Mouse (Mus musculus) Patski (cell line): ENCODE results near the gene Iqgap2. TPM values are rescaled to one million over a fixed set of nuclear protein-coding genes. Genes with fewer than 3 reads are reported as not detected.

ENCODE experiments used
- ATAC-seq: fragments of 100-300 bp; one replicate; pipeline ENCODE4 v1.8.0; 2021
- CTCF ChIA-PET: fragments of 350-600 bp; sonication (Branson Sonifier 250); formaldehyde crosslinking; loops from one replicate; lab custom pipeline; 2022; ENCODE audit warnings: inconsistent platforms; lab: Charles Lee
- POLR2A ChIA-PET: fragments of 350-600 bp; sonication (Branson Sonifier 250); formaldehyde crosslinking; loops from one replicate; lab custom pipeline; 2022; ENCODE audit warnings: antibody characterized with exemption, inconsistent platforms; lab: Charles Lee
- DNase-seq: peaks from one replicate; pipeline ENCODE4 v3.0.0-alpha.2; 2011; ENCODE audit warnings: low read depth, low spot score
- H3K27me3 ChIP-seq: fragments of 371-371 bp; one replicate; pipeline ENCODE4 v1.5.1; 2021
- CTCF ChIP-seq: fragments of 100-300 bp; IDR thresholded peaks from one replicate; pipeline ENCODE4 v1.5.1; 2021
- in situ Hi-C: fragments of 300-500 bp; cut with MboI; formaldehyde crosslinking; loops from 3 replicates; pipeline ENCODE4 v1.11.1; 2018; ENCODE audit warnings: low pct_unique_long_range_greater_than_20kb, mixed read lengths
- polyA plus RNA-seq: library from polyadenylated mRNA; unstranded; gene quantifications from one replicate; pipeline ENCODE4 v1.2.3, GENCODE M21; 2021

The Iqgap2 gene
- polyA plus RNA-seq, 1 experiment from 2014 or later: 0.08 TPM

DNA sequence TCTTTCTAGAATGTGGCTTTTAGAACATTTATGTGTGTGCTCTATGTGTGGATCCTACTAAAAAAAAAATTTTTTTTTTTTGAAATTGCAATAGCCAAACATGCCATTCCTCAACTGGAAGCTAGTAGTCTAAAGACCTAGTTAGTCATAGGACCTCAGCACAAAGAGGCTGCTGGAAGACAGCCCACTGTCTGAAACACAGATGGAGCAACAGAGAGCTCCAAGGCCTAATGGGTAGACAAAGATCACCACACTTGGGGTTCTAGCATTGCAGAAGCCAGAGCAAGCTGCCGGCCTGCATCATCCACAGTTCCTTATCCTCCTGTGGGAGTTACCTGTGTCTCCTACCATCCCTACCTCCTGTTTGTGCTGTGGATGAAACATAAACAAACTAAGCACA lies 251.3 kb downstream of the Iqgap2 start:
- H3K27me3 ChIP-seq: no peaks in the 10 kb centered on the region
- DNase-seq (no peak), ATAC-seq (no peak)
- CTCF ChIA-PET: interaction anchor here (1.4 kb wide), 2 partner anchors 16 to 76 kb away, joined by 3 to 4 read pairs; no protein-coding TSS in a partner anchor
- in situ Hi-C loops: no loop called here
- POLR2A ChIA-PET: interaction anchor here (1.0 kb wide), 1 partner anchor 23 kb away, joined by 3 read pairs; no protein-coding TSS in a partner anchor
- no peak for TF ChIP-seq CTCF

DNA sequence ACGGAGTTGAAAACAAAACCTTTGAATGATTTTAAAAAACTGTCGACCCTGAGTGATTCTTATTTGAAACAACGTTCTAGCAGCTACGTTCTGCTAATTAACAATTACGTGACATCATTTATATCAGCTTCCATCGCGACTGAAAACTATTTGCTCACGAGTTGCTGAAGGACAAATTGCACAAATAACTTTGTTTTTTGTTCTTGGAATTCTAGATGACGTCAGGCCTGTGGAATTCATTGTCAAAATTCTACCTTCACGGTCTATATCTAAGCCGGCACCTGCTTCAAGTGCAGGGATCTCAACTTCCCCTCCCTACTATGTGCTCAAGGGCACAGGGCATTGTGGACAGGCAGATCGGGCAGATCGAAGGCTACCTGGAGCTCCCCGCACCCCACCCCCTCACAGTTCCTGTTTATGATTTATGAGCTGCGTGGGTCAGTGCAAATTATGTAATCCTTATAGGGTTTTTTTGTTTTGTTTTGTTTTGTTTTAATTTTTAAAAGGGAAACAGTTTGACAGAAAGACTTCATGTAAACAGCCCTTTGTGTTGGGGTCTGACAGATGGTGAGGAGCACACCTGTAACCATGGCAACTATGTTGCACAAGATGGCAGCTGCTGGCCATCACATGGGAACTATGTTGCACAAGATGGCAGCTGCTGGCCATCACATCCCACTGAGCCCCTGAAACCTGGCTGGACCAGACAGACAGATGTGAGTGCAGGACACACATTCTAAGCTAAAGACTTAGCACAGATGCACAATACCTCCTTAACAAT lies 252.2 kb downstream of the Iqgap2 start:
- H3K27me3 ChIP-seq: no peaks in the 10 kb centered on the region
- in situ Hi-C loops: no loop called here
- POLR2A ChIA-PET: interaction anchor here (1.0 kb wide), 1 partner anchor 24 kb away, joined by 3 read pairs; no protein-coding TSS in a partner anchor
- no peak for DNase-seq
- no peak for ATAC-seq
- CTCF ChIA-PET: interaction anchor here (1.4 kb wide), 1 partner anchor 15 kb away, joined by 4 read pairs; no protein-coding TSS in a partner anchor
- no peak for TF ChIP-seq CTCF

- no peak for ATAC-seq
- TF ChIP-seq CTCF: no peak
- H3K27me3 ChIP-seq: no peaks in the 10 kb centered on the region
- CTCF ChIA-PET: no interaction called here
- in situ Hi-C loops: no loop called here
- POLR2A ChIA-PET: no interaction called here
- DNase-seq: no peak
Observed at GRCm38 (mm10) chr13:95638894-95639293, 252.8 kb downstream of the Iqgap2 start.

- POLR2A ChIA-PET: no interaction called here
- H3K27me3 ChIP-seq: no peaks in the 10 kb centered on the region
- no peak for TF ChIP-seq CTCF
- CTCF ChIA-PET: interaction anchor here (1.3 kb wide), 1 partner anchor 7 kb away, joined by 3 read pairs; no protein-coding TSS in a partner anchor
- ATAC-seq (no peak), DNase-seq (no peak)
- in situ Hi-C loops: no loop called here
Observed at GRCm38 (mm10) chr13:95637737-95638136, 254.0 kb downstream of the Iqgap2 start.

DNA sequence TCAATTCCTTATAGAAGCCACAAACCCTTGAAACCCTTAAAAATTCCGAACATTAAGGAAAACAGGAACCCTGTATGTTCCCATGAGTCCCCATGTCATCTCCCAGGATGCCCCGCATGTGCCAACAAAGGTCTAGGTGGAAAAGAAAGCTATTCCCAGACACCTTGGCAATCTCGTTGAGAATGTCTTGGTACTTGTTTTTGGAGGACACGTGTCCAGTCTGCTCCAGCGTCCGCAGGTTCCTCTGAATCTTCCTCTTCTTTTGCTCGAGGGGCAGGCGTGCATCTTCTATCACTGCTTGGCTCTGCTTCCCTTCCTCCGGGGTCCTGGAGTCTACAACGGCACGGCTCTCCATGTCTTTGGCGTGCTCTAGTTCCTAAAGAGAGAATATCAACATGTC lies 256.4 kb downstream of the Iqgap2 start:
- ChIA-PET POLR2A (no interaction called here), CTCF (no interaction called here)
- DNase-seq (no peak), ATAC-seq (no peak)
- H3K27me3 ChIP-seq: no peaks in the 10 kb centered on the region
- in situ Hi-C loops: no loop called here
- no peak for TF ChIP-seq CTCF

DNA sequence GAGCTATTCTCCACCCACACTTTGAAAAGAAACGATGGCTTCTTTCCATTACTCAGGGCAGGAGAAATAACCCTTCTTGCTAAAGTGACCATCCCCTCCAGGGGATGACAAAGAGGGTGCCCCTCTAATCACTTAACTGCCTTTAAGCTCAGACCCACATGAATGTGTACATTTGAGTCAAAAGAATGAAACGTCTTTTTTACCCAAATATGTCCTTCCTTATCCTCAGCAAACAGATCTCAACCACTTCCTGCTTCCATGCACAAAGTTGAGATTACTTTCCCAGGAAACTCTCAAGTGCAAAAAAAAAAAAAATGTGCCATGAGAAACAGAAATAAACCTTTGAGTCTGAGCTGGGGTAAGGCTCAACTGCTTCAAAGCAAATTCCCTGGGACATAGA lies 257.3 kb downstream of the Iqgap2 start:
- no peaks in the 10 kb centered on the region for H3K27me3 ChIP-seq
- ChIA-PET POLR2A (interaction anchor here (0.7 kb wide), 1 partner anchor 93 kb away, joined by 5 read pairs; no protein-coding TSS in a partner anchor), CTCF (interaction anchor here (1.2 to 2.1 kb wide), 3 partner anchors 10 to 16 kb away, joined by 3 to 6 read pairs (median 4); partner anchors contain the start of gene F2r)
- TF ChIP-seq CTCF: no peak
- in situ Hi-C loops: no loop called here
- ATAC-seq (no peak), DNase-seq (no peak)

DNA sequence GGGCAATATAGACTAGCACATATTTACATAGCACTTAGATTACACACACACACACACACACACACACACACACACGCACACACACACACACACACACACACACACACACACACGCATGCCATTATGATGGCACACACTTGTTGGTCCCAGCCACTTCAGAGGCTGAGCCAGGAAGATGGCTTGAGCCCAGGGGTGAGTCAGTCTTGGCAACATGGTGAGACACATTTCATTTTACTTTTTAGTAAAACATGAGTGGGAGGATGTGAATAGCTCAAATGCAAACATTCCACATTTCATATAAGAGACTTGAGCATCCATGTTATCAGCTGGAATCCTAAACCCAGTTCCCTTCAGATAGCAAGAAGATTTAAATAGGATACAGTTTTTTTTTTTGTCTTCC lies 258.3 kb downstream of the Iqgap2 start:
- in situ Hi-C loops: no loop called here
- TF ChIP-seq CTCF: no peak
- ATAC-seq: no peak
- ChIA-PET CTCF (interaction anchor here (0.7 to 2.1 kb wide), 3 partner anchors 13 to 22 kb away, joined by 3 to 6 read pairs (median 3); partner anchors contain the start of gene F2r), POLR2A (interaction anchor here (0.7 kb wide), 1 partner anchor 92 kb away, joined by 5 read pairs; no protein-coding TSS in a partner anchor)
- DNase-seq: no peak
- no peaks in the 10 kb centered on the region for H3K27me3 ChIP-seq

GRCm38 (mm10) chr13:95632144-95632543 lies 259.6 kb downstream of the Iqgap2 start:
- TF ChIP-seq CTCF: no peak
- DNase-seq (no peak), ATAC-seq (no peak)
- ChIA-PET CTCF (interaction anchor here (2.1 kb wide), 1 partner anchor 13 kb away, joined by 6 read pairs; the partner anchor contains the start of gene F2r), POLR2A (interaction anchor here (0.7 kb wide), 1 partner anchor 112 kb away, joined by 4 read pairs; no protein-coding TSS in a partner anchor)
- in situ Hi-C loops: no loop called here
- H3K27me3 ChIP-seq: no peaks in the 10 kb centered on the region

- in situ Hi-C loops: no loop called here
- ATAC-seq: no peak
- CTCF ChIA-PET: no interaction called here
- DNase-seq: no peak
- H3K27me3 ChIP-seq: no peaks in the 10 kb centered on the region
- no peak for TF ChIP-seq CTCF
- POLR2A ChIA-PET: interaction anchor here (0.6 kb wide), 1 partner anchor 33 kb away, joined by 3 read pairs; no protein-coding TSS in a partner anchor
Observed at GRCm38 (mm10) chr13:95630747-95631146, 261.0 kb downstream of the Iqgap2 start.

DNA sequence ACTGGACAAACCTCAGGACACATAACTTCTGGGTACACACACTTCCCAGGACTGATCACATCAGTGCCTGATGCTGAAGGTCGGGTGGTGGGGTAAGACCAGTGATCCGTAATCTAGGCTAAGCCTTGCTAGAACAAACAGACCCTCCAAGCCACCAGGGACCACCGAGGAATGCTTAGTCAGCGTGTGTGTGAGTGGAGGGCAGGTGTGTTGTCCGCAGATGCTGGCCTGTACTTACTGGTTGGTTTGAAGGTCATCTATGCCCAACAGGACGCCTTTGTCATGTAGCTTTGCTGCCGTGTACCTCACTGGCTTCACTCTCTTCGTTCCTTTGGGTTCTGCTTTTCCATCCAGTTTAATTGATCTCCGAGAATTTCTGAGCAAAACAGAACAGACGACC lies 262.0 kb downstream of the Iqgap2 start:
- CTCF ChIA-PET: no interaction called here
- DNase-seq (no peak), ATAC-seq (no peak)
- in situ Hi-C loops: no loop called here
- POLR2A ChIA-PET: no interaction called here
- TF ChIP-seq CTCF: no peak
- no peaks in the 10 kb centered on the region for H3K27me3 ChIP-seq

GRCm38 (mm10) chr13:95626696-95627095 lies 265.0 kb downstream of the Iqgap2 start:
- no peaks in the 10 kb centered on the region for H3K27me3 ChIP-seq
- TF ChIP-seq CTCF: no peak
- ChIA-PET CTCF (no interaction called here), POLR2A (no interaction called here)
- in situ Hi-C loops: no loop called here
- no peak for DNase-seq
- no peak for ATAC-seq
